Comparison of ENCODE assay signal across 7 mouse cellular contexts in genomic region chr16:78217633-78218032, GRCm38 (mm10).
DNase-seq lines count a peak whose midpoint lies in the region; ATAC-seq lines count a peak whose summit lies in the region.

No protein-coding gene starts in this region.

- H3K4me1 ChIP-seq in neural tube, embryonic 15.5 days = peaks cover 6% of the 10 kb centered on the region; the same call in 1 of the 2 replicates
- peaks cover 5% of the 10 kb centered on the region for H3K4me1 ChIP-seq in forebrain, embryonic 14.5 days (ENCODE audit: control insufficient read depth, insufficient read depth, low read length)
- H3K4me1 ChIP-seq in limb, embryonic 13.5 days = peaks cover 8% of the 10 kb centered on the region
- peaks cover 5% of the 10 kb centered on the region; the same call in 1 of the 2 replicates for H3K4me1 ChIP-seq in midbrain, embryonic 16.5 days (ENCODE audit: control insufficient read depth, insufficient read depth, low read length)

- DNase-seq in neural tube, embryonic 10.5 days (ENCODE audit: extremely low spot score, low spot score) = no peak
- peak; percentile 57 for DNase-seq in forebrain, embryonic 14.5 days (ENCODE audit: low spot score)
- no peak for DNase-seq in embryo, embryonic 9.5 days (ENCODE audit: extremely low spot score)
- DNase-seq in cerebellum, adult 9-10 months = no peak

- peak overlapping the region; percentile 23; the same call in 1 of the 2 replicates for H3K27ac ChIP-seq in neural tube, embryonic 15.5 days (replicated peaks)
- no peak overlapping the region for H3K27ac ChIP-seq in forebrain, embryonic 14.5 days (ENCODE audit: low read depth, low read length)
- no peak overlapping the region for H3K27ac ChIP-seq in limb, embryonic 13.5 days
- peak overlapping the region; percentile 48; the same call in 1 of the 2 replicates for H3K27ac ChIP-seq in midbrain, embryonic 16.5 days (ENCODE audit: low read length)

- H3K9ac ChIP-seq in neural tube, embryonic 15.5 days (replicated peaks) = no peak overlapping the region
- H3K9ac ChIP-seq in forebrain, embryonic 14.5 days (ENCODE audit: low read length) = no peak overlapping the region
- H3K9ac ChIP-seq in limb, embryonic 13.5 days = no peak overlapping the region
- no peak overlapping the region for H3K9ac ChIP-seq in midbrain, embryonic 16.5 days (ENCODE audit: low read depth, low read length)

- no peaks in the 10 kb centered on the region for H3K9me3 ChIP-seq in neural tube, embryonic 15.5 days (replicated peaks)
- no peaks in the 10 kb centered on the region for H3K9me3 ChIP-seq in forebrain, embryonic 14.5 days (replicated peaks; ENCODE audit: control insufficient read depth, low read length)
- H3K9me3 ChIP-seq in limb, embryonic 13.5 days = no peaks in the 10 kb centered on the region
- no peaks in the 10 kb centered on the region for H3K9me3 ChIP-seq in midbrain, embryonic 16.5 days (replicated peaks; ENCODE audit: control insufficient read depth, low read length, poor library complexity, severe bottlenecking)

- no peaks in the 10 kb centered on the region for H3K36me3 ChIP-seq in neural tube, embryonic 15.5 days
- H3K36me3 ChIP-seq in forebrain, embryonic 14.5 days (ENCODE audit: control insufficient read depth, insufficient read depth, low read length) = no peaks in the 10 kb centered on the region
- no peaks in the 10 kb centered on the region for H3K36me3 ChIP-seq in limb, embryonic 13.5 days
- no peaks in the 10 kb centered on the region for H3K36me3 ChIP-seq in midbrain, embryonic 16.5 days (ENCODE audit: control insufficient read depth, insufficient read depth, low read length)

- H3K27me3 ChIP-seq in neural tube, embryonic 15.5 days (replicated peaks) = no peaks in the 10 kb centered on the region
- no peaks in the 10 kb centered on the region for H3K27me3 ChIP-seq in forebrain, embryonic 14.5 days (replicated peaks; ENCODE audit: control insufficient read depth, insufficient read depth, low read length)
- no peaks in the 10 kb centered on the region for H3K27me3 ChIP-seq in limb, embryonic 13.5 days
- no peaks in the 10 kb centered on the region for H3K27me3 ChIP-seq in midbrain, embryonic 16.5 days (ENCODE audit: control insufficient read depth, insufficient read depth, low read depth, low read length)

- H3K4me3 ChIP-seq in neural tube, embryonic 15.5 days (replicated peaks) = no peak overlapping the region
- H3K4me3 ChIP-seq in forebrain, embryonic 14.5 days (ENCODE audit: low read depth, low read length) = no peak overlapping the region
- no peak overlapping the region for H3K4me3 ChIP-seq in limb, embryonic 13.5 days
- H3K4me3 ChIP-seq in midbrain, embryonic 16.5 days (ENCODE audit: low read depth, low read length) = no peak overlapping the region

- 54% methylated on average over 6 of the region's 6 CpGs for WGBS in neural tube, embryonic 15.5 days
- 28% methylated on average over 6 of the region's 6 CpGs for WGBS in forebrain, embryonic 14.5 days
- WGBS in limb, embryonic 13.5 days = 36% methylated on average over 6 of the region's 6 CpGs
- WGBS in midbrain, embryonic 16.5 days = 37% methylated on average over 6 of the region's 6 CpGs

- ATAC-seq in neural tube, embryonic 15.5 days (ENCODE audit: low FRiP score) = peak; percentile 21; the same call in 1 of the 2 replicates
- no peak for ATAC-seq in forebrain, embryonic 14.5 days
- ATAC-seq in limb, embryonic 13.5 days (ENCODE audit: low FRiP score, low read depth) = peak; percentile 15; the same call in 1 of the 2 replicates
- no peak for ATAC-seq in midbrain, embryonic 16.5 days

- no peak overlapping the region for H3K4me2 ChIP-seq in neural tube, embryonic 15.5 days
- peak overlapping the region; percentile 4; the same call in 1 of the 2 replicates for H3K4me2 ChIP-seq in forebrain, embryonic 14.5 days (ENCODE audit: low read length)
- H3K4me2 ChIP-seq in limb, embryonic 13.5 days (replicated peaks) = peak overlapping the region; percentile 36
- peak overlapping the region; percentile 14; the same call in 1 of the 2 replicates for H3K4me2 ChIP-seq in midbrain, embryonic 16.5 days (ENCODE audit: low read length)

Comparison
In these comparisons a context has a peak if more than half of its experiments do, and no peak if none do; other contexts are left out.
1. ATAC-seq: peak in neural tube, embryonic 15.5 days (single experiment) and limb, embryonic 13.5 days (single experiment); none in forebrain, embryonic 14.5 days (single experiment) and midbrain, embryonic 16.5 days (single experiment).
2. H3K27ac ChIP-seq: peak in neural tube, embryonic 15.5 days (single experiment) and midbrain, embryonic 16.5 days (single experiment); none in forebrain, embryonic 14.5 days (single experiment) and limb, embryonic 13.5 days (single experiment).